Mouse (Mus musculus) hindbrain, embryonic 12.5 days (tissue): ENCODE measurements around the gene Txnrd3. TPM values are rescaled to one million over a fixed set of nuclear protein-coding genes. Genes with fewer than 3 reads are reported as not detected.

ENCODE experiments used
- ATAC-seq: fragments of 200-750 bp; cut with Nextera tagmentation; 2 replicates; pipeline ENCODE4 v1.8.0; 2017; ENCODE audit warnings: moderate TSS enrichment; ENCODE audit not compliant: low FRiP score
- H3K27ac ChIP-seq: fragments of 300-500 bp; sonication (generic); 2 replicates; pipeline ENCODE4 v1.5.1; 2016; ENCODE audit warnings: mild to moderate bottlenecking
- H3K27me3 ChIP-seq: fragments of 300-500 bp; sonication (generic); 2 replicates; pipeline ENCODE4 v1.6.1; 2016; ENCODE audit warnings: mild to moderate bottlenecking
- H3K36me3 ChIP-seq: fragments of 300-500 bp; sonication (generic); 2 replicates; pipeline ENCODE4 v1.6.1; 2016; ENCODE audit warnings: mild to moderate bottlenecking
- H3K4me1 ChIP-seq: fragments of 300-500 bp; sonication (generic); 2 replicates; pipeline ENCODE4 v1.6.1; 2016
- H3K4me2 ChIP-seq: fragments of 300-500 bp; sonication (generic); replicated peaks from 2 replicates; pipeline ENCODE4 v1.6.1; 2016; ENCODE audit warnings: mild to moderate bottlenecking
- H3K4me3 ChIP-seq: fragments of 300-500 bp; sonication (generic); 2 replicates; pipeline ENCODE4 v1.5.1; 2016; ENCODE audit warnings: mild to moderate bottlenecking
- H3K9ac ChIP-seq: fragments of 300-500 bp; sonication (generic); 2 replicates; pipeline ENCODE4 v1.6.1; 2016; ENCODE audit warnings: mild to moderate bottlenecking, moderate library complexity
- H3K9me3 ChIP-seq: fragments of 300-500 bp; sonication (generic); replicated peaks from 2 replicates; pipeline ENCODE4 v1.6.1; 2016; ENCODE audit warnings: mild to moderate bottlenecking
- WGBS: fragments of 180-500 bp; shearing (Covaris S2); methylation state at CpG from one replicate; pipeline ENCODE4 v1.1.7; 2016; 5-methylcytosine and 5-hydroxymethylcytosine counted together
- polyA plus RNA-seq: library from polyadenylated mRNA; unstranded; fragments of >200 nt; fragmentation: Nextera tagmentation; extraction: Ambion mirVana; gene quantifications from 2 replicates; pipeline ENCODE4 v1.2.1, GENCODE M21; 2016

Gene Txnrd3
- polyA plus RNA-seq, 1 experiment from 2014 or later, result 15.5 TPM

DNA sequence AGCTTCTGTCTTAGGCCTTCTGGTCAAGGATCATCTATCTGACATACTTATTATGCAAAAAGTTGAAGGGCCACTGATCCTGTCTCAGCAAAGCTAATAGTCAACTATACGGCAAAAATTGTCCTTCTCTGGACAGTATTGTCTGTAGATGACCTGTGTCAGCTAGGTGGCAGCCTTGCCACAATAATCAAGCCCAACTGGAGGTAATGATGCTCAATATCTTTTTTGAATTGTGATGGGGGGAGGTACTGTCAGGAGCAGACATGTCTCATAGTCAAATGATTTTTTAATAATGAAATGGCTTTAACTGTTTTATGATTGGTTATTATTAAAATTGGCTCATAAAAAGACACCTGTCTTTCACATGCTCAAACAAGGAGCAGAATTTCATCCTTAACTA lies 40.4 kb downstream of the Txnrd3 start:
- no peak overlapping the region for H3K4me3 ChIP-seq
- no peak overlapping the region for H3K9ac ChIP-seq
- H3K9me3 ChIP-seq, result no peaks in the 10 kb centered on the region
- no peak for ATAC-seq
- 59% methylated on average over 1 of the region's 1 CpGs for WGBS
- H3K4me2 ChIP-seq, result no peak overlapping the region
- H3K36me3 ChIP-seq, result no peaks in the 10 kb centered on the region
- no peak overlapping the region for H3K27ac ChIP-seq
- H3K27me3 ChIP-seq, result no peaks in the 10 kb centered on the region
- no peaks in the 10 kb centered on the region for H3K4me1 ChIP-seq

- Histone ChIP-seq H3K9me3 (no peaks in the 10 kb centered on the region), H3K9ac (no peak overlapping the region), H3K27me3 (no peaks in the 10 kb centered on the region), H3K4me2 (no peak overlapping the region), H3K27ac (no peak overlapping the region), H3K4me3 (no peak overlapping the region), H3K36me3 (no peaks in the 10 kb centered on the region), H3K4me1 (no peaks in the 10 kb centered on the region)
- ATAC-seq, result no peak
- 81% methylated on average over 1 of the region's 1 CpGs for WGBS
Observed at GRCm38 (mm10) chr6:89687100-89687499, 43.3 kb downstream of the Txnrd3 start.

DNA sequence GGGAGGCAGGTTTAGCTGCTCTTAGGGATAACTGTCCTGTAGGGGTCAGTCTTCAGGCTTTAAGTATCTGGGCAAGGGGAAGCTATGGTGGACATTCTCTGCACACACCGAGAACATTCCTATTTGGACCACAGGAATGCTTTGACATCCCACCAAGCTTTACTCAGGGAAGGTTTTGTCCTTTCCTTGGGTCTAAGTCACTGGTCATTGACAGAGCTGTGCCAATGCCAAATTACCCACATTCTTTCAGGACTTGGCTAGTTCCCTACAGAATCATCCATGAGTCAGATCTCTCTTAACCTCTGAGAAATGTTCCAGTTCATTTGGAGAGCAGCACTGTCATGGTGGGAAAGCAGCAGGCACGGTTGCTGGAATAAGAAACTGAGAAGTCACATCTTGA lies 62.8 kb downstream of the Txnrd3 start:
- Histone ChIP-seq H3K4me3 (no peak overlapping the region), H3K27ac (no peak overlapping the region), H3K4me2 (no peak overlapping the region), H3K27me3 (no peaks in the 10 kb centered on the region), H3K9me3 (no peaks in the 10 kb centered on the region), H3K9ac (no peak overlapping the region), H3K4me1 (no peaks in the 10 kb centered on the region), H3K36me3 (no peaks in the 10 kb centered on the region)
- WGBS, result 73% methylated on average over 2 of the region's 2 CpGs
- ATAC-seq, result no peak

- H3K27me3 ChIP-seq, result no peaks in the 10 kb centered on the region
- no peak within 1 kb of the TSS for H3K4me2 ChIP-seq
- H3K9ac ChIP-seq, result no peak within 1 kb of the TSS
- WGBS, result 87% methylated on average over 4 of the region's 4 CpGs
- H3K9me3 ChIP-seq, result no peaks in the 10 kb centered on the region
- no peaks in the 10 kb centered on the region for H3K36me3 ChIP-seq
- H3K27ac ChIP-seq, result no peak within 1 kb of the TSS
- H3K4me3 ChIP-seq, result no peak within 1 kb of the TSS
- no peak for ATAC-seq
- no peaks in the 10 kb centered on the region for H3K4me1 ChIP-seq
Observed at GRCm38 (mm10) chr6:89707240-89707639, 63.5 kb downstream of the Txnrd3 start, which contains the start of gene Vmn1r40. Gene Vmn1r40, plus strand, starts transcription at chr6:89707540.

DNA sequence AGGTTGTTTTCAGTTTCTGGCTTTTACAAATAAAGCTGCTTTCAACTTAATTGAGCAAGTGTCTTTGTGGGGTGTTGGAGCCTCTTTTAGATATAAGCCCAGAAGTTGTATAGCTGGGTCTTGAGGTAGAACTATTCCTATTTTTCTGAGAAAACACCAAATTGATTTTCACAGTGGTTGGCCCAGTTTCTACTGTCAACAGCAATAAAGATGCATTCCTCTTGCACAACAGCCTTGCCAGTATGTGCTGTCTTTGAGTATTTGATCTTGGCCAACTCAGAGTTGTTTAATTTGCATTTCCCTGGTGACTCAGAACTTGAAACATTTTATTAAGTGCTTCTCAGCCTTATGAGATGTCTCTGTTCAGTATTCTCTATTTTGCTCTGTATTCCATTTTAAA lies 74.3 kb downstream of the Txnrd3 start:
- H3K4me3 ChIP-seq, result no peak overlapping the region
- no peak overlapping the region for H3K27ac ChIP-seq
- no peak for ATAC-seq
- H3K4me1 ChIP-seq, result no peaks in the 10 kb centered on the region
- no peaks in the 10 kb centered on the region for H3K27me3 ChIP-seq
- no peak overlapping the region for H3K4me2 ChIP-seq
- no peak overlapping the region for H3K9ac ChIP-seq
- H3K9me3 ChIP-seq, result no peaks in the 10 kb centered on the region
- H3K36me3 ChIP-seq, result no peaks in the 10 kb centered on the region

Other genes with a start within 250 kb of the Txnrd3 start
- gene Chchd6, start 48.3 kb upstream of the Txnrd3 start, polyA plus RNA-seq, result 73.1 and 82.4 TPM in 2 replicates
- gene Vmn1r40, start 63.6 kb downstream of the Txnrd3 start, polyA plus RNA-seq, result not detected in 2 replicates
- gene Vmn1r41, start 96.8 kb downstream of the Txnrd3 start, polyA plus RNA-seq, result not detected in 2 replicates
- not detected in 2 replicates for gene Vmn1r42, start 232.4 kb downstream of the Txnrd3 start, polyA plus RNA-seq
- not detected in 2 replicates for gene Vmn1r43, start 232.4 kb downstream of the Txnrd3 start, polyA plus RNA-seq
- gene Vmn1r44, start 239.7 kb downstream of the Txnrd3 start, polyA plus RNA-seq, result not detected in 2 replicates